Mouse (Mus musculus) frontal cortex, postnatal 14 days (tissue): Measurements from ENCODE around the gene Homez.
A peak's percentile ranks its signal among the peaks of the same experiment; 100 is the strongest.

Experiments
- DNase-seq, 2 experiments: peaks; one replicate each; pipeline ENCODE4 v3.0.0; 2022; ENCODE audit warnings: low spot score in 2 of 2

Homez gene

GRCm38 (mm10) chr14:54870861-54871260 is at the start of gene Homez:
Gene Homez (minus strand): TSS chr14:54870961.
- DNase-seq = no peak

GRCm38 (mm10) chr14:54920076-54920685 is 49.4 kb upstream of the Homez start:
- no peak for DNase-seq

- DNase-seq = no peak
Observed at GRCm38 (mm10) chr14:54913343-54913742, 42.6 kb upstream of the Homez start.

- DNase-seq = peak; percentile 74 to 77
Observed at GRCm38 (mm10) chr14:54912886-54913285, 42.1 kb upstream of the Homez start, which contains the start of gene Slc22a17. Gene Slc22a17 (minus strand): TSS chr14:54913132.

GRCm38 (mm10) chr14:54912109-54912850 is 41.5 kb upstream of the Homez start:
- DNase-seq = no peak

GRCm38 (mm10) chr14:54908682-54909081 is 37.9 kb upstream of the Homez start:
- no peak for DNase-seq

- DNase-seq = no peak
Observed at GRCm38 (mm10) chr14:54903641-54904040, 32.9 kb upstream of the Homez start.

GRCm38 (mm10) chr14:54900383-54900782 is 29.6 kb upstream of the Homez start:
- DNase-seq = peak in 1 of 2 experiments; percentile 74

- DNase-seq = no peak
Observed at GRCm38 (mm10) chr14:54897445-54897844, 26.7 kb upstream of the Homez start.

GRCm38 (mm10) chr14:54894296-54895151 is 23.8 kb upstream of the Homez start:
- peak; percentile 20 to 40 for DNase-seq

GRCm38 (mm10) chr14:54893651-54894181 is 23.0 kb upstream of the Homez start:
- DNase-seq = peak; percentile 97 to 99

GRCm38 (mm10) chr14:54892200-54892599 is 21.4 kb upstream of the Homez start, which contains the start of gene Pabpn1:
Gene Pabpn1 (plus strand): TSS chr14:54892500.
- DNase-seq = no peak

GRCm38 (mm10) chr14:54885309-54885708 is 14.5 kb upstream of the Homez start:
- DNase-seq = no peak

GRCm38 (mm10) chr14:54884022-54884712 is 13.4 kb upstream of the Homez start:
- no peak for DNase-seq

GRCm38 (mm10) chr14:54883154-54884021 is 12.6 kb upstream of the Homez start, which contains the start of the genes Bcl2l2 and Gm20521:
Gene Bcl2l2 (plus strand): TSS chr14:54883377.
Gene Gm20521 (plus strand): TSS chr14:54883441.
- peak in 1 of 2 experiments; percentile 65 for DNase-seq

- DNase-seq = peak; percentile 46 to 60
Observed at GRCm38 (mm10) chr14:54877048-54877715, 6.4 kb upstream of the Homez start, which contains the start of gene Ppp1r3e. Gene Ppp1r3e (minus strand): TSS chr14:54877550.

- peak; percentile 79 to 84 for DNase-seq
Observed at GRCm38 (mm10) chr14:54876539-54877047, 5.8 kb upstream of the Homez start.

GRCm38 (mm10) chr14:54875844-54876538 is 5.2 kb upstream of the Homez start:
- DNase-seq = peak in 1 of 2 experiments; percentile 46

- DNase-seq = no peak
Observed at GRCm38 (mm10) chr14:54874165-54874564, 3.4 kb upstream of the Homez start.
